Mouse (Mus musculus) limb, embryonic 10.5 days (tissue): ENCODE measurements around the gene Rcor3. TPM values are rescaled to one million over a fixed set of nuclear protein-coding genes. Genes with fewer than 3 reads are reported as not detected.

Experiments used
- DNase-seq: peaks from one replicate; pipeline ENCODE4 v3.0.0-alpha.2; 2017; ENCODE audit warnings: low spot score
- H3K27ac ChIP-seq: fragments of 300-500 bp; sonication (generic); 2 replicates; pipeline ENCODE4 v1.5.1; 2016; ENCODE audit warnings: mild to moderate bottlenecking
- H3K27me3 ChIP-seq: fragments of 300-500 bp; sonication (generic); 2 replicates; pipeline ENCODE4 v1.6.1; 2016; ENCODE audit warnings: low read depth, mild to moderate bottlenecking; ENCODE audit not compliant: poor library complexity, severe bottlenecking
- H3K36me3 ChIP-seq: fragments of 300-500 bp; sonication (generic); 2 replicates; pipeline ENCODE4 v1.6.1; 2016; ENCODE audit warnings: mild to moderate bottlenecking, moderate library complexity
- H3K4me1 ChIP-seq: fragments of 300-500 bp; sonication (generic); 2 replicates; pipeline ENCODE4 v1.6.1; 2016
- H3K4me3 ChIP-seq: fragments of 300-500 bp; sonication (generic); 2 replicates; pipeline ENCODE4 v1.5.1; 2016; ENCODE audit warnings: mild to moderate bottlenecking, moderate library complexity
- H3K9me3 ChIP-seq: fragments of 300-500 bp; sonication (generic); replicated peaks from 2 replicates; pipeline ENCODE4 v1.6.1; 2016; ENCODE audit warnings: mild to moderate bottlenecking
- WGBS: fragments of 180-500 bp; shearing (Covaris S2); methylation state at CpG from one replicate; pipeline ENCODE4 v1.1.7; 2016; 5-methylcytosine and 5-hydroxymethylcytosine counted together
- polyA plus RNA-seq: library from polyadenylated mRNA; unstranded; fragments of >200 nt; fragmentation: Nextera tagmentation; extraction: Ambion mirVana; gene quantifications from 2 replicates; pipeline ENCODE4 v1.2.1, GENCODE M21; 2016

Rcor3 gene
- polyA plus RNA-seq, 1 experiment from 2014 or later: 18.8 TPM

- H3K4me1 ChIP-seq: peaks cover 17% of the 10 kb centered on the region
- H3K27ac ChIP-seq: no peak overlapping the region
- DNase-seq: no peak
- no peaks in the 10 kb centered on the region for H3K27me3 ChIP-seq
- 0 out of 2 replicates have a peak, but pooled peaks cover 6% of the 10 kb centered on the region for H3K36me3 ChIP-seq
- H3K4me3 ChIP-seq: no peak overlapping the region
- H3K9me3 ChIP-seq: 0 out of 2 replicates have a peak, but pooled peaks cover 2% of the 10 kb centered on the region
Observed at GRCm38 (mm10) chr1:192076796-192077535, 60.9 kb downstream of the Rcor3 start.

- H3K9me3 ChIP-seq: no peaks in the 10 kb centered on the region
- no peak overlapping the region for H3K27ac ChIP-seq
- H3K36me3 ChIP-seq: no peaks in the 10 kb centered on the region
- H3K4me1 ChIP-seq: peaks cover 22% of the 10 kb centered on the region
- WGBS: 84% methylated on average over 4 of the region's 4 CpGs
- H3K4me3 ChIP-seq: no peak overlapping the region
- DNase-seq: no peak
- H3K27me3 ChIP-seq: no peaks in the 10 kb centered on the region
Observed at GRCm38 (mm10) chr1:192076101-192076500, 61.8 kb downstream of the Rcor3 start.

- DNase-seq: no peak
Observed at GRCm38 (mm10) chr1:192074824-192075223, 63.0 kb downstream of the Rcor3 start.

GRCm38 (mm10) chr1:192072426-192072825 lies 65.4 kb downstream of the Rcor3 start:
- H3K27ac ChIP-seq: no peak overlapping the region
- 100% methylated on average over 1 of the region's 1 CpGs for WGBS
- H3K9me3 ChIP-seq: no peaks in the 10 kb centered on the region
- H3K36me3 ChIP-seq: no peaks in the 10 kb centered on the region
- no peak for DNase-seq
- no peaks in the 10 kb centered on the region for H3K27me3 ChIP-seq
- peaks cover 39% of the 10 kb centered on the region for H3K4me1 ChIP-seq
- no peak overlapping the region for H3K4me3 ChIP-seq

More at GRCm38 (mm10) chr1:192074824-192075223, 63.0 kb downstream of the Rcor3 start:
- Histone ChIP-seq H3K4me3 (no peak overlapping the region), H3K27me3 (no peaks in the 10 kb centered on the region), H3K36me3 (no peaks in the 10 kb centered on the region), H3K9me3 (no peaks in the 10 kb centered on the region), H3K27ac (peak overlapping the region; percentile 30; the same call in 1 of the 2 replicates), H3K4me1 (peaks cover 35% of the 10 kb centered on the region)
- WGBS: 91% methylated on average over 1 of the region's 1 CpGs

GRCm38 (mm10) chr1:192070618-192071051 lies 67.2 kb downstream of the Rcor3 start:
- H3K36me3 ChIP-seq: 0 out of 2 replicates have a peak, but pooled peaks cover 3% of the 10 kb centered on the region
- peak overlapping the region; percentile 74 for H3K27ac ChIP-seq
- 53% methylated on average over 3 of the region's 3 CpGs for WGBS
- peak overlapping the region; percentile 38 for H3K4me3 ChIP-seq
- H3K27me3 ChIP-seq: no peaks in the 10 kb centered on the region
- peaks cover 39% of the 10 kb centered on the region for H3K4me1 ChIP-seq
- no peaks in the 10 kb centered on the region for H3K9me3 ChIP-seq
- DNase-seq: no peak

- Histone ChIP-seq H3K4me3 (peak overlapping the region; percentile 38), H3K27ac (peak overlapping the region; percentile 74), H3K27me3 (no peaks in the 10 kb centered on the region), H3K36me3 (0 out of 2 replicates have a peak, but pooled peaks cover 3% of the 10 kb centered on the region), H3K9me3 (no peaks in the 10 kb centered on the region), H3K4me1 (peaks cover 39% of the 10 kb centered on the region)
- DNase-seq: peak; percentile 67
- WGBS: 29% methylated on average over 13 of the region's 13 CpGs
Observed at GRCm38 (mm10) chr1:192069971-192070591, 67.8 kb downstream of the Rcor3 start.

- Histone ChIP-seq H3K9me3 (no peaks in the 10 kb centered on the region), H3K4me1 (peaks cover 31% of the 10 kb centered on the region), H3K4me3 (no peak overlapping the region), H3K27me3 (no peaks in the 10 kb centered on the region), H3K36me3 (peaks cover 9% of the 10 kb centered on the region; the same call in 1 of the 2 replicates), H3K27ac (no peak overlapping the region)
- no peak for DNase-seq
- 69% methylated on average over 2 of the region's 2 CpGs for WGBS
Observed at GRCm38 (mm10) chr1:192068188-192068587, 69.7 kb downstream of the Rcor3 start.

- Histone ChIP-seq H3K36me3 (peaks cover 9% of the 10 kb centered on the region; the same call in 1 of the 2 replicates), H3K4me3 (no peak overlapping the region), H3K27ac (no peak overlapping the region), H3K9me3 (no peaks in the 10 kb centered on the region), H3K27me3 (no peaks in the 10 kb centered on the region), H3K4me1 (peaks cover 27% of the 10 kb centered on the region)
- no peak for DNase-seq
- WGBS: 97% methylated on average over 3 of the region's 3 CpGs
Observed at GRCm38 (mm10) chr1:192066956-192067355, 70.9 kb downstream of the Rcor3 start.

GRCm38 (mm10) chr1:192063209-192063946 lies 74.5 kb downstream of the Rcor3 start:
- Histone ChIP-seq H3K4me3 (no peak overlapping the region), H3K9me3 (no peaks in the 10 kb centered on the region), H3K27ac (no peak overlapping the region), H3K36me3 (peaks cover 9% of the 10 kb centered on the region; the same call in 1 of the 2 replicates), H3K4me1 (0 out of 2 replicates have a peak, but pooled peaks cover 4% of the 10 kb centered on the region), H3K27me3 (no peaks in the 10 kb centered on the region)
- WGBS: 94% methylated on average over 8 of the region's 8 CpGs
- no peak for DNase-seq

GRCm38 (mm10) chr1:192062682-192063081 lies 75.2 kb downstream of the Rcor3 start:
- no peak for DNase-seq
- H3K36me3 ChIP-seq: peaks cover 9% of the 10 kb centered on the region; the same call in 1 of the 2 replicates
- H3K9me3 ChIP-seq: no peaks in the 10 kb centered on the region
- H3K27me3 ChIP-seq: no peaks in the 10 kb centered on the region
- 91% methylated on average over 14 of the region's 14 CpGs for WGBS
- H3K4me1 ChIP-seq: no peaks in the 10 kb centered on the region
- no peak overlapping the region for H3K4me3 ChIP-seq
- H3K27ac ChIP-seq: no peak overlapping the region

GRCm38 (mm10) chr1:192061666-192062306 lies 76.1 kb downstream of the Rcor3 start:
- H3K27ac ChIP-seq: no peak overlapping the region

GRCm38 (mm10) chr1:192058911-192059310 lies 79.0 kb downstream of the Rcor3 start:
- no peaks in the 10 kb centered on the region for H3K27me3 ChIP-seq
- no peaks in the 10 kb centered on the region for H3K9me3 ChIP-seq
- DNase-seq: no peak
- peaks cover 3% of the 10 kb centered on the region; the same call in 1 of the 2 replicates for H3K36me3 ChIP-seq
- 85% methylated on average over 10 of the region's 10 CpGs for WGBS
- no peak overlapping the region for H3K27ac ChIP-seq
- no peaks in the 10 kb centered on the region for H3K4me1 ChIP-seq
- H3K4me3 ChIP-seq: no peak overlapping the region

More at GRCm38 (mm10) chr1:192061666-192062306, 76.1 kb downstream of the Rcor3 start:
- Histone ChIP-seq H3K9me3 (no peaks in the 10 kb centered on the region), H3K4me1 (no peaks in the 10 kb centered on the region), H3K36me3 (peaks cover 9% of the 10 kb centered on the region; the same call in 1 of the 2 replicates), H3K4me3 (no peak overlapping the region), H3K27me3 (no peaks in the 10 kb centered on the region)
- WGBS: 65% methylated on average over 4 of the region's 4 CpGs
- no peak for DNase-seq
